Mouse (Mus musculus) heart, embryonic 10.5 days (tissue): ENCODE measurements around the gene D13Ertd608e. TPM values are rescaled to one million over a fixed set of nuclear protein-coding genes. Genes with fewer than 3 reads are reported as not detected.
A peak's percentile ranks its signal among the peaks of the same experiment; 100 is the strongest.
"Not testable (repeated sequence)": the region's sequence is repeated elsewhere in the genome, so short reads cannot be mapped to it uniquely, and the experiment has no call there.

ENCODE experiments used
- DNase-seq: peaks from one replicate; pipeline ENCODE4 v3.0.0-alpha.2; 2017; ENCODE audit warnings: low spot score
- H3K27ac ChIP-seq: fragments of 300-500 bp; sonication (generic); 2 replicates; pipeline ENCODE4 v1.5.1; 2016; ENCODE audit warnings: mild to moderate bottlenecking
- H3K27me3 ChIP-seq: fragments of 300-500 bp; sonication (generic); 2 replicates; pipeline ENCODE4 v1.6.1; 2016; ENCODE audit warnings: mild to moderate bottlenecking; ENCODE audit not compliant: poor library complexity, insufficient read depth, severe bottlenecking
- H3K36me3 ChIP-seq: fragments of 300-500 bp; sonication (generic); 2 replicates; pipeline ENCODE4 v1.6.1; 2016; ENCODE audit warnings: mild to moderate bottlenecking, moderate library complexity
- H3K4me1 ChIP-seq: fragments of 300-500 bp; sonication (generic); 2 replicates; pipeline ENCODE4 v1.6.1; 2016; ENCODE audit warnings: mild to moderate bottlenecking
- H3K4me3 ChIP-seq: fragments of 300-500 bp; sonication (generic); 2 replicates; pipeline ENCODE4 v1.5.1; 2016; ENCODE audit warnings: mild to moderate bottlenecking, moderate library complexity
- H3K9me3 ChIP-seq: fragments of 300-500 bp; sonication (generic); 2 replicates; pipeline ENCODE4 v1.6.1; 2016; ENCODE audit warnings: mild to moderate bottlenecking, moderate library complexity
- WGBS: fragments of 180-500 bp; shearing (Covaris S2); methylation state at CpG from one replicate; pipeline ENCODE4 v1.1.7; 2016; 5-methylcytosine and 5-hydroxymethylcytosine counted together
- polyA plus RNA-seq: library from polyadenylated mRNA; unstranded; fragments of >200 nt; fragmentation: Nextera tagmentation; extraction: Ambion mirVana; gene quantifications from 2 replicates; pipeline ENCODE4 v1.2.1, GENCODE M21; 2016

The D13Ertd608e gene
- polyA plus RNA-seq, 1 experiment from 2014 or later, result not detected

DNA sequence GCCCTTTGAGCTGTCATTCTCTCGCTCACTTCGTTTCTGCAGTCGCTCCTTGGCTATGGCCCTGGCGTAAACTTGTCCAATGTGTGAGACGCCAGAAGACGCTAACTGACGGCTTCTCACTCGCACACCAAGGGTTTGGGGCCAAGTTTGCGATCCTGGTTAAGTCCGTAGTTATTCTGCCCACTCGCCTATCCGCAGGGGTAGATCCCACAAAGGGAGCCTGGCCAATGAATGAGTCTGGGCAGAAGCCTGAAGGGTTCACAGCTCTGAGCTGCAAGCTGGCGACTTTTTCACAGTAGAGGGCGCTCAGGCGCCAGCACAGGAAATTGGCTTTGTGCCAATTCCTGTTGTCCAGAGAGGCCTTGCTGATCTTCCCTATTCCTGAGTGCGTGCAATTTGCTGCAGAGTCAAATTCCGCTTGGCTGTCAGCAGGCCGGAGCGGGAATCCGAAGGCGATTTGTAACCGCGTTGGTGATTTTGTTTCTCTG is 562 bp downstream of the D13Ertd608e start:
- H3K4me1 ChIP-seq, H3K36me3 ChIP-seq, H3K9me3 ChIP-seq, DNase-seq, H3K27ac ChIP-seq: not testable (repeated sequence)
- H3K4me3 ChIP-seq, result peak overlapping the region; percentile 27; the same call in 1 of the 2 replicates
- H3K27me3 ChIP-seq, result peaks cover 19% of the 10 kb centered on the region; the same call in 1 of the 2 replicates
- 10% methylated on average over 23 of the region's 23 CpGs for WGBS

DNA sequence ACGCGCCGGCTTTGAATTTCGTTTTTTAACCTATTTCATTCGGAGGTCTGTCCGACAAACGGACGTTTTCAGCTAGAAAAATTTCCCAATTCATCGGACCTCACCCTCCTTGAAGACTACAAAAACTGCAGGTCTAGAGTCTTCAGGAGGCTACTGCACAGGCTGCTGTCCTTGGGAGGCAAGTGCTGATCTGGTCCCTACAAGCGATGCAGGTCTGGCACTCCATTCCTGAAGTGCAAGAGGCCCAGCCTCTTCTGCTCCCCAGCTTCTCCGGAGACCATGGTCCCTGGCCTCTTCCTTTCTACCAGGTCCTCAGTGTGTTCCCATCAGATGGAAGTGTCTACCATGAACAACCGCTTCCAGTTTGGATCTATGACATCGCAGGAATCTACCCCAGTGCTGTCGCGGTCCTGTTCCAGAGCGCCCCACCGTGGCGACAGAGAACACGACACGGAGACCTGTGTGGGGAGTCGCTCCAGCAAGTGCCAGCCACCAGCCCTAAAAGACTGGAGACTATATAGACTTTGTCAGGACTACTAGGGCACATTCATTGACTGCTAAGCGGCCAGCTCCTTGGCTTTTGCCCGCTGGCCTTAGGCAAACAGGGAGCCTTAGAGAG is 2.0 kb downstream of the D13Ertd608e start:
- H3K36me3 ChIP-seq, H3K9me3 ChIP-seq, H3K4me1 ChIP-seq, H3K27ac ChIP-seq, H3K4me3 ChIP-seq: not testable (repeated sequence)
- peak; percentile 77 for DNase-seq
- WGBS, result 3% methylated on average over 14 of the region's 23 CpGs
- H3K27me3 ChIP-seq, result peaks cover 19% of the 10 kb centered on the region; the same call in 1 of the 2 replicates

DNA sequence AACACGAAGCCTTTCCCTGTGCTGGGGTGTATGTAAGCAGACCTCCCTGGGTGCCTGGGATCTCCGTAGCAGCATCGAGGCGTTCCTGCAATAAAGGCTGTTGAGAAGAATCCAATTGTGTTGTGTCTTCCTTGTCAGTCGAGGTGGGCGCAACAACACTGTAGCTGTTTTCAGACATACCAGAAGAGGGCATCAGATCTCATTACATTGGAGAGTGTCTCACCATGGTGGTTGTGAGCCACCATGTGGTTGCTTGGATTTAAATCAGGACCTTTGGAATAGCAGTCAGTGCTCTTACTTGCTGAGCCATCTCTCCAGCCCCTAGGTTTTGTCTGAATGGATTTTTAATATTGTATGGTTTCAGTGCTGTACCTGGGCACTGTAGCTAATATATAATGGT is 4.2 kb downstream of the D13Ertd608e start:
- H3K9me3 ChIP-seq, H3K4me3 ChIP-seq, H3K4me1 ChIP-seq, H3K36me3 ChIP-seq, H3K27ac ChIP-seq, DNase-seq: not testable (repeated sequence)
- H3K27me3 ChIP-seq, result peaks cover 16% of the 10 kb centered on the region; the same call in 1 of the 2 replicates
- 25% methylated on average over 6 of the region's 6 CpGs for WGBS

DNA sequence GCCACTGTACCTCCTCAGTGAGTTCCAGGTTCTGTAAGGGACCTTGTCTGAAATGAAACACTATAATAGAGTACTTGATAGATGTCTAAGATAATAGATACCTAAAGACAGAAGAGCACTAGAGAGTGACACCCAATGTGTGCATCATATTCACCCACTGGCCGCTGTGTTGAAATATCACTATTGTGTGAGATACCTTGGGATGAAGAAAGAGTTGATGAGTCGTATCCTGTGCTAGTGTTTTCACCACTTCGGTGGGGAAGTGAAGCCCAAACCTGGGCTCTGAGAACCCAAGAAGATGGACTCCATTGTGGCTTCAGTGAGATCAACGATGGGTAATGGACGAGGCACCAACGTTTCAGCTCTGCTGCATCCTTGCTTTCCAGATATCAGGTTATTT is 26.6 kb downstream of the D13Ertd608e start:
- whole genome bisulfite sequencing, result no CpG with 5 or more reads among the region's 6 CpGs
- H3K4me1 ChIP-seq, DNase-seq, H3K27me3 ChIP-seq, H3K9me3 ChIP-seq, H3K27ac ChIP-seq, H3K4me3 ChIP-seq, H3K36me3 ChIP-seq: not testable (repeated sequence)

DNA sequence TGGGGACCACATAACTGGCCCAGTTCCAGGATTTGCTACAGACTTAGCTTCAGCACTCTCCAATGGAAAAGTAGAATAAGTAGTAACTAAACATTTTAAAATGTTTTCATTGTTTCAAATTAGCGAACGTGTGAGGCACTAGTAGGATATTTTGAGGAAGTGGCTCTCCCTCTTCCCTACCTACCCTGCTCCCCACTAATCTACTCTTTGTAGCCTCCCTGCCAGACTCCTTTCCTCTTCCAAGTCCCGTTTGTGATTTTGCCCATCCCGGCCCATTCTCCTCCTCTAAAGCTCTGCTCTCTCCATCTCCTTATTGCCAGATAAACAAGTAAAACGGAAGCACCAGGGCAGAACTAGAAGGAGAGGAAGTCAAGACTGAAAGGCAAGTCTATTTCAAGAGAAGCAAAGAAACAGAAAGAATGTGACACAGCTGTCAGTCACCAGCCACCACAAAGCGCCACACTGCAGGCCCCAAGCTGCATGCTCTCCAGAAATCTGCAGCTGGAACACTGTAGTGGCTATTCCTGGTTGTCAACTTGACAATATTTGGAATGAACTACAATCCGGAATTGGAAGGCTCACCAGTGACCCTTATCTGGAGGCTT is 28.7 kb downstream of the D13Ertd608e start:
- H3K4me1 ChIP-seq, H3K9me3 ChIP-seq, H3K27me3 ChIP-seq, DNase-seq, H3K36me3 ChIP-seq, H3K4me3 ChIP-seq, H3K27ac ChIP-seq: not testable (repeated sequence)
- 68% methylated on average over 6 of the region's 7 CpGs for WGBS

DNA sequence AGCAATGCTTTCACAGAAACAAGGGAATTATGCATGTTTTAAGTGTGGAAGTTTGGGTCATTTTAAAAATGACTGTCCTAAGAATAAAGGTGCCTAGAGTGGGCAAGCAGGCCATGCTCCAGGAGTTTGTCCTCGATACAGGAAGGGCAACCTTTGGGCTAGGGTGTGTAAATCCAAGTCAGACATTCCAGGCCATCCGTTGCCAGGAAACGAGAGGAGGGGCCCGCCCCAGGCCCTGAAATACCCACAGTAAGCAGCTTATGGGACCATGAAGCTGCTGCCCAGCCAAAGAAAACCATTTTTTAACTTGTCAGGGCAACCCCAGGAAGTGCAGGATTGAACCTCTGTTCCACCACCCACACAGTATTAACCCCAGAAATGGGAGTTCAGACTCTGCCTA is 51.1 kb downstream of the D13Ertd608e start:
- DNase-seq, H3K9me3 ChIP-seq, H3K4me1 ChIP-seq, H3K36me3 ChIP-seq, H3K4me3 ChIP-seq, H3K27ac ChIP-seq, H3K27me3 ChIP-seq: not testable (repeated sequence)
- WGBS, result 44% methylated on average over 4 of the region's 4 CpGs

DNA sequence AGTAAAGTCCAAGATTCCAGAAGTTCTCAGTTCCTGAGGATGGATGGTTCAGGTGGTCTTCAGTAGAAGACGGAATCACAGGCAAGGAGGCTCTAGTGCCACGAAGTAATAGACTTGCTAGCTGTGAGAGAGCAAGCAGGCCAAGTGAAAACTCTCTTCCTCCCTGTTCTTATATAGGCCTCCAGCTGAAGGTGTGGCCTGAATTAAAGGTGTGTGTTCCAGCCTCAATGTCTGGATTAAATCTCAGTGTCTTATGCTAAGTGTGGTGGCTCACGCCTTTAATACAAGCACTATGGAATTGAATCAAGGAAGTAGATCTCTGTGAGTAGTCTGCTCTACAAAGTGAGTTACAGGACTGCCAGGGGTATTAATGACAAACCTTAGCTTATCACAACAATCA is 58.9 kb downstream of the D13Ertd608e start, which contains the start of gene Tcstv1:
Gene Tcstv1 (minus strand): TSS at position 101 of the 400 bp plus-strand sequence.
- H3K36me3 ChIP-seq, H3K4me3 ChIP-seq, H3K9me3 ChIP-seq, DNase-seq, H3K27me3 ChIP-seq, H3K4me1 ChIP-seq, H3K27ac ChIP-seq: not testable (repeated sequence)
- WGBS, result 73% methylated on average over 3 of the region's 3 CpGs

Other genes starting within 250 kb of the D13Ertd608e start
- 0.04 TPM in 1 of 2 replicates, not detected in the other for gene Ccl28, start 212.2 kb upstream of the D13Ertd608e start, polyA plus RNA-seq
- gene Hmgcs1, start 145.6 kb upstream of the D13Ertd608e start, polyA plus RNA-seq, result 141 and 143 TPM in 2 replicates
- gene Nim1k, start 80.1 kb upstream of the D13Ertd608e start, polyA plus RNA-seq, result 0.43 and 0.57 TPM in 2 replicates
- gene Zfp131, start 45.1 kb upstream of the D13Ertd608e start, polyA plus RNA-seq, result 23.5 and 29.8 TPM in 2 replicates
- gene AF067063, start 5.8 kb upstream of the D13Ertd608e start, polyA plus RNA-seq, result not detected in 2 replicates
- gene Tcstv1, start 58.8 kb downstream of the D13Ertd608e start, polyA plus RNA-seq, result not detected in 2 replicates
- not detected in 2 replicates for gene Gm21761, start 93.3 kb downstream of the D13Ertd608e start, polyA plus RNA-seq
- not detected in 2 replicates for gene B020031M17Rik, start 114.8 kb downstream of the D13Ertd608e start, polyA plus RNA-seq
- gene Gm36079, start 191.0 kb downstream of the D13Ertd608e start, polyA plus RNA-seq, result not detected in 2 replicates
- gene Gm21188, start 216.2 kb downstream of the D13Ertd608e start, polyA plus RNA-seq, result not detected in 2 replicates